Mouse (Mus musculus) frontal cortex, postnatal 14 days (tissue): Measurements from ENCODE around the gene Tmem50b.
A peak's percentile ranks its signal among the peaks of the same experiment; 100 is the strongest.
"Not testable (repeated sequence)": the region's sequence is repeated elsewhere in the genome, so short reads cannot be mapped to it uniquely, and the experiment has no call there.

ENCODE experiments used
- DNase-seq, 2 experiments: peaks; one replicate each; pipeline ENCODE4 v3.0.0; 2022; ENCODE audit warnings: low spot score in 2 of 2

Gene Tmem50b

GRCm38 (mm10) chr16:91597672-91598010 lies at the start of gene Tmem50b:
Gene Tmem50b, minus strand, starts transcription at chr16:91597800.
- DNase-seq = peak; percentile 95 to 99

DNA sequence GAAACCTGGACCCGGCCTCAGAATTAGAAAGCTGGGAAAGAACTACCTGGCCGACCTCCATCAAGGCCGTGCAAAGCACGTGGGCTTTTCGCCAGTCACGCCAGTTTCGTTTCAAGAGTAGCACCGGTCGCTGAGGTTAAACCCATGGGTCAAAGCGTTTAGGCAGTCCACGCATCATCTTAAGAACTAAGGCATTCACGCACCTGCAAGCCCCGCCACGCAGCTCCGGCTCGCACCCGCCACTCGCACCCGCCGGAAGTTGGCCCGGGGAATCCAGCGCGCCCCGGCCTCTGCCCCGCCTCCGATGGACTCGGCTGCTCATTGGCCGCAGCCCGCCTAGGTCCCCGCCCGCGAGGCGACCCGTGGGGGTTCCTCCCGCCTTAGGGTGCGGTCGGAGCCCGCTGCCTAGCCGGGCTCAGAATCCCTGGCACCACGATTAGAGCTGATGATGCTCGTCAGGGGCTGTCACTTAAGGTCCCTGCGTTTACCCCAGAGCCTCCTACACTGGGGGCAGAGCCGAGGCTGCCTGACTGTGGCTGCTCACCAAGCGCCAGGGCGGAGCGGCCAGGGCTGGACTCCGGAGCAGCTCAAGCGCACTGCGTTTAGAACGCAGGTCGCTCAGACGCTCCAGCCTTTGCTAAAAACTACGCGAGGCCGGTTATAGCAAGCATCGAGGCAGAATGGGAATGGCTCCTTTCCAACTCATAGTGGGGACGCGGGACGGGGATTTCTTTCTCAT lies 49.2 kb upstream of the Tmem50b start, which contains the start of gene Gart:
Gene Gart, minus strand, starts transcription at position 272 of the 739 bp plus-strand sequence.
- peak; percentile 84 to 88 for DNase-seq

DNA sequence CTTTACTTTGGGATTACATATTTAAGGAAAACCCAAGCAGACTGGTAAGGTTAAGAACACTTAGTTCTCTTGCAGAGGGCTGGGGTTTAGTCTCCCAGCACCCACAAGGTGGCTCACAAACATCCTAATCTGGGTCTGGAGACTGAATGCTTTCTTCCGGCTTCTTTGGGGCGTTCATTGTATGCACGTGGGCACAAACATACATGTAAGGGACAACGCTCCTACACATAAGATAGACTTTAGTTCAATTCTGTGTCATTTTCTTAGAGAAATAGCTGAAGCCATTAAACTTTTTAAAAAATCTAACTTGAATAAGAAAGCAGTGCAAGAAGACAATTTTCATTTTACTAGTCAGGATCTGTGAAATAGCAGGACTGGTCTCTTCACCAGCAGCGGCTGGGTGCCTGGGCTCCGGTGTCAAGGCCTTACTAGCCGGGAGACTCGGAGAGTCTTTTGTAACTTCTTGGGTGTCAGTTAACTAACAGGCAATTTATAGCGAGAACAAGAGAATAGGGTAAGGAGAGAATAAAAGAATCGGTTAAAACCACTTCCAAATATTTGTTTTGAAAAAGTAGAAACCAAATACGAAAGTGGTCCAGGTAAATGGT lies 48.5 kb upstream of the Tmem50b start:
- no peak for DNase-seq

GRCm38 (mm10) chr16:91645420-91645819 lies 47.8 kb upstream of the Tmem50b start:
- DNase-seq = not testable (repeated sequence)

DNA sequence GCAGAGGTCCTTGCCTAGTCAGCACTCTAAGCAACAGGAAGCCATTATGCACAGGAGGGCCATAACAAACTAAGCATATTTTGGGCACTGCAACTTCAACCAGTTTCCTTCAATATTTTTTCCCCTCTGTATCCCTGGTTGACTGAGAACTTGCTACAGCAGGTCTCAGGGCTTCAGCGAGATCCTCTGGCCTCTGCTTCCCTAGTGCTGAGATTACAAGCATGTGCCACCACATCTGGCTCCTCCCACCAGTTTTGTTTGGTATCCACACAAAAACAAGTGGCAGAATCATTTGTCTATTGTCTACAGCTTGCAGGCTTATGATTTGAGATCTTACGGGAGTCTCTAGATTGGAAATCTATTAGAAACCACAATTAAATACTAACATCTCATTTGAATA lies 47.3 kb upstream of the Tmem50b start:
- DNase-seq = no peak

DNA sequence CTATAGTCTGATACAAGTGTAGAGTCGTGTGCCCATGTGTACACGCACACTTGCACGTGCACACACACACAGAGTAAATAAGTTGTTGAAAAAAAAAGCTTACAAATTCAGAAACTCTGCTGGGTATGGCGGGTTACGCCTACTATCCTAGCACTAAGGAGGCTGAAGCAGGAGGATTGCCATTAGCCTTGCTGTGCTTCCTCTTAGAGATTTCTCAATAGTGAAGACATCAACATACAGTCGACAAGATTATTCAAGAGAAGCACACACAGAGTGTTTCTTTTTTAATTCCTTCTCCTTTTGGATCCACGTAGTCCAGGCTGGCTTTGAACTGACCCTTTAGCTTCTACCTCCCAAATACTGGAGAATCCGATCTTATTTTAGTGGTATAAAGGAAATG lies 42.6 kb upstream of the Tmem50b start:
- no peak for DNase-seq

GRCm38 (mm10) chr16:91639636-91640035 lies 42.0 kb upstream of the Tmem50b start:
- no peak for DNase-seq

- no peak for DNase-seq
Observed at GRCm38 (mm10) chr16:91639161-91639560, 41.6 kb upstream of the Tmem50b start.

GRCm38 (mm10) chr16:91633641-91634040 lies 36.0 kb upstream of the Tmem50b start:
- no peak for DNase-seq

GRCm38 (mm10) chr16:91632940-91633339 lies 35.3 kb upstream of the Tmem50b start:
- no peak for DNase-seq

DNA sequence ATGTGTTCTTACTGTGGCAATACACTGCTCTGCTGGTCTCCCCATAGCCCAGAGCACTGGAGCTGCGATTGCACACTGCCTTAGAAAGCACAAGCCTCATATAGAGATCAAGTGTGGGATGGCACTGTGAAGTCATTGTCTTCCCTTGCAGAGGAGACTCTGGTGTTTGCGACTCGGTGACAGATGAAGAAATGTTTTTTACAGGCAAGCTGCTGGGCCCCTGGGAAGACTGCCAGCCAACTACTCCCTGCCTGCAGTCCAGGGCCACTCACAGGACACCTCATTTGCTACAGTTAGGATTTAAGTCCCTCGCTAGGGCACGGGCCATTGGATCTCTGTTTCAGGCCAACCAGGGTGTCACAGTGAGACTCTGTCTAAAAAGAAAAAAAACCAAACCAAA lies 34.8 kb upstream of the Tmem50b start:
- no peak for DNase-seq

DNA sequence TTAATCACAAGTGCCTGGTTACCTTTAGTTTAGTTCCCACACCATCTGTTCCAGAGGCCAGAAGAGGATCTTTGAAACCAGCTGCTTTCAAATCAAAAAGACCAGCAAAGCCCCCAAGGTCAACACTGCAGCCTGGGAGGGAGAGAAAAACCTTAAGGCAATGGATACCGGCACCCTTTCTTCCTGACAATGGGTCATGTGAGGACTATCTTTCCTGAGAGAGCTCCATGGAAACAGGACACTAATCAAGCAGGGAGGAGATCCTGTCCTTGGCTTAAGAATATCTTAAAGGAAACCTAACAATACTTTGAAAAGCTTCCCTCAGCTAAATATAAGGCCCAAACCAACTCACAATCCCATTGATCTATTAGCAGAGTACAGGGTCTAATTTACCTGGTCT lies 33.0 kb upstream of the Tmem50b start:
- DNase-seq = no peak

DNA sequence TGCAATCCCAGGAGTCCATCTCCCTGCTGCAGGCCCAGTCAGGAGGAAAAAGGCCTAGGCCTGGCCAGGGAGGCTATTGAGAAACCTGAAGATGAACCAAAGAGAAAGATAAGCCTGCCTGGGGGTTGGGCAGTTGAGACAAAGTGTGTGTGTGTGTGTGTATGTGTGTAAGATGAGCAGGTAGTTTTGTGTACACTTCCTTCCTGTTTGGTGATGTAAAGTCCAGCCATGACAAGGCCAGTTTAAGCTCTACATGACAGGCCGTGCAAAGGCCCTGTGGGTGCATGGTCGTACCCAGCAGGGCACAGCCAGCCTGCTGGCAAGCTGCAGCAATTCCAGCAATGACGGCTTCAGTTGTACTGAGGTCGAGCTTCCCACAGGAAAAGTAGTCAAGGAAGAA lies 32.1 kb upstream of the Tmem50b start:
- DNase-seq = no peak

- DNase-seq = no peak
Observed at GRCm38 (mm10) chr16:91628673-91629072, 31.1 kb upstream of the Tmem50b start.

DNA sequence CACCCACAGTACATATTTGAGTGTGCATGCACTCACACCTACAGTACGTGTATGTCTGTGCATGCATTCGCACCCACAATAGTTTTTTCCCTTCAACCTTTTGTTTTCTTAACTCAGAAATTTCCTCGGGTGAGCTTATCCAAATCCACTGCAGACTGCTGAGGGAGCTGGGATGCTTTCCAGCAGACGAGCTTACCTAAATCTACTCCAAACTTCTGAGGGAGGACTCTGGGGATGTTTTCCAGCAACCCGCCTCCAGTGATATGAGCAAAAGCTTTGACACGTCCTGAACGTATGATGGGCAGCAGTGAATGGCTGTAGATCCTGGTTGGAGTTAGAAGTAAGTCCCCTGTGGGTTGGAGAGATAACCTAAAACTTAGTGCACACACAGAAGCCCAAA lies 30.2 kb upstream of the Tmem50b start:
- no peak for DNase-seq

GRCm38 (mm10) chr16:91623074-91623473 lies 25.5 kb upstream of the Tmem50b start:
- DNase-seq = no peak

GRCm38 (mm10) chr16:91620991-91621390 lies 23.4 kb upstream of the Tmem50b start:
- DNase-seq = no peak

DNA sequence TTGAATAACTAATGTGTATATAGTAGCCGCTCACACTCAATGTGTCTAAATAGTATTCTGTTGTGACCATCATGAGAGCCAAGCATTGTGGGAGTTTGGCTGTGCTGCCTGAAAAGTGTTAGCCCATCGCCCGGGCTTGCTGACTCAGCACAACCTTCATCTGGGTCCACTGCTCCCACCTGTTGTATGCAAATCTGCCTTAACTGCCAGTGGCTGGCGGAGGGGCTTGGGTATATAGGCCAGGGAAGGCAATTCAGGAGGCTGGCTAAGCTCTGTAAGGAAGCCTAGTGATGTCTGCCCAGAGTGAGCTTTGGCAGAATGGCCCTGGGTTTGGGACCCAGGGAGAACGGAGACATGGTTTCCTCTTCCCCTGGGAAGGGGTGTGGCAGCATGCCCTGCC lies 22.6 kb upstream of the Tmem50b start:
- no peak for DNase-seq

DNA sequence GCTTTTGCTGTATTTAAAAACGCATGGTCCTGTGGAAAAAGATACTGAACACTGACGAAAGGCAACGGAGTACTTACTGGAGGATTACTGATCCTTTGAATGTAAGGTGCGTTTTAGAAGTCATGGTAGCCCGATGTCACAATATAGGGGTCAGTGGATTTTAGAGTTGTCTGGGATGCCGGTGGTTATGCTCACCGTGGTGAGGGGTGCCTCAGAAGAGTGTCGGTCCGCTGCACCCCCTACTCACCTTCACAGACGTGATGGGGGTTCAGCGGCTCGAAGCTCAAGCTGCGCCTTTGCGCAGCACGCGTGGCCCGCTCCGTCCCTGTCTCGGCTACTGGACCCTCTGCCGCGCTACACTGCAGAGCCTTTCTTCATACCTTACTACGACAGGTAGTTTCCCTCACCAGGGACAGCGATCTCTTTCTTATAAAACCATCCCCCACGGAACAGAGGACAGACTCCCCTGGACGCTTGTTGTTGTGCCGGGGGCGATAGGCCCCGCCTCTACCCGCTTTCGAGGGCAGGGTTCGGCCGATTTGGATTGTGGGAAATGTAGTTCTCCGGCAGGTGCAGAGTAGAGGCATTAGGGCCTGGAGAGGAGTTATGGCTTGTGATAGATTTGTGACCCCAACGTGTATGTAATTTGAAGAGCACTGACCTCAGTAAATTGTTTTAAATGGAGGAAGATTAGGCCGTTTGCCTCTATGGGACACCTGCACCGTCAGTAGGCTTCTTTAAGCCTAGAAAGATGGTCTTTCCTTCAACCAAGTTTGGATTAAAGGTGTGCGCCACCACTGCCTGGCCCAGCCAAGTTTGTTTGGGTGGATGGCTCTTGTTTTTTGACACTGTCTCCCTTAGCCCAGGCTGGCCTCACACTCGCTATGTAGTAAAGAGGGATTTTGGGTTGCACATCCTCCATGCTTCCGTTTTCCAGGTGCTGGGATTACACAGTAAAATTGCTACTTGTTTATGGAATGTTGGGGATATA lies 21.2 kb upstream of the Tmem50b start, which contains the start of gene Dnajc28:
Gene Dnajc28, minus strand, starts transcription at position 516 of the 991 bp plus-strand sequence.
- peak; percentile 54 to 73 for DNase-seq

GRCm38 (mm10) chr16:91614552-91614951 lies 17.0 kb upstream of the Tmem50b start:
- no peak for DNase-seq

DNA sequence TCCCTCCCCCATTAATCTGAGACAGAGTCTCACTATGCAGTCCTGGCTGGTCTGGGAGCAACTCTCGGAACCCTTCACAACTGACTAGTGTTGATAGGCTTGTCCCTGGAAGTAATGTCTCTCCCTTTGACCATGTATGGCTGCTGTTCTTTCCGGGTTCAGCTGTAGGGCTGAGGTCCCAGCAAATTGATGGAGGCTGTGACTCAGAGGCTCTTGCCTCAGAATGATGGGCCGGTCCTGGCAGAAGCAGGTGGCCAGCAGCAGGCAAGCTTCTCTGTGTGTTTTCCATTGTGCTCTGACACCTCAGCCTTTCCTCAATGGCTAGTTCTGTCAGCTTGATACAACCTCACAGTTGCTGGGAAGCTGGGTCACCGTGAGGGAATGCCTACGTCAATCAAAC lies 14.9 kb upstream of the Tmem50b start:
- no peak for DNase-seq

DNA sequence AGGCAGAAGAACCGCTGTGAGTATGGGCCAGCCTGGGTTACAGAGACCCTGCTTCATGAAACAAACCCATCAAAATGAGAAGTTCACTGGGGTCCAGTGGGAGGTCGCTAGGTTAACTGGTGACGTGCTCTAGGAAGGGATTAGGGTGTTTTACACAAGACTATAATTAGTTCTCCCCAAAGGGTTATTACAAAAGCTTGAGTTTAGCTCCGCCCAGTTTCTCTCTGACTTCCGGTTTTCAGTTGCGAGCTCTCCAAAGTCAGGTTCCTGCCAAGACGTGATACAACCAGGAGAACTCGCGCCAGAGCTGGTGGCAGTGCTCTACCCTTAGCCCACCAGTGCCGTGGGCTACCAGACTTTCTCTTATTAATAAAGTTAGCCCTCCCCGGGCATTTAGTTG lies 13.6 kb upstream of the Tmem50b start:
- no peak for DNase-seq
